Mouse (Mus musculus): ENCODE data around the gene Lrriq4. TPM values are rescaled to one million over a fixed set of nuclear protein-coding genes. Genes with fewer than 3 reads are reported as not detected.

The Lrriq4 gene
- not detected in 2 replicates for polyA plus RNA-seq (2014; fragmentation: Nextera tagmentation; extraction: Ambion mirVana)

DNA sequence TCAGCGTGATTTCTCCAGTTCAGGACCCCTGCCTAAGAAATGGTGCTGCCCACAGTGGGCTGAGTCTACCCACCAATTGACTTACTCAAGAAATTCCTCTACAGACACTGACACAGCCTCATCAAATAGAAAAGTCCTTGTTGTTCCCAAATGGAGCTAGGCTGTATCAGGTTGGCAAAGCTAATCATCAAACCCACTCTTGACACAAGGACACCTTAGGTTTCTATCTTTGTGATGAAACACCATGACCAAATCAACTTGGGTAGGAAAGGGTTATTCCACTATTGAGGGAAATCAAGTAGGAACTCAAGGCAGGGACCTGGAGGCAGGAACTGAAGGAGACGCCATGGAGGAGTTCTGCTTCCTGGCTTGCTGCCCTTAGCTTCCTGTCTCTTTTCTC is at the start of gene Lrriq4:
TSS of gene Lrriq4 (plus strand) at position 301 of the 400 bp plus-strand sequence.
- Histone ChIP-seq H3K36me3 (ENCODE audit: control insufficient read depth, insufficient read depth, low read length) (no peaks in the 10 kb centered on the region), H3K27me3 (ENCODE audit: control insufficient read depth, insufficient read depth, low read length) (peaks cover 6% of the 10 kb centered on the region), H3K4me3 (ENCODE audit: low read depth, low read length) (no peak within 1 kb of the TSS), H3K4me1 (ENCODE audit: control insufficient read depth, insufficient read depth, low read length) (peaks cover 5% of the 10 kb centered on the region), H3K4me2 (no peak within 1 kb of the TSS), H3K9me3 (ENCODE audit: control insufficient read depth, low read length) (no peaks in the 10 kb centered on the region), H3K9ac (ENCODE audit: low read length) (no peak within 1 kb of the TSS), H3K27ac (ENCODE audit: low read depth, low read length) (no peak within 1 kb of the TSS)
- DNase-seq (ENCODE audit: low spot score, missing footprints) (no peak), ATAC-seq (ENCODE audit: low FRiP score) (no peak)
- 69% methylated on average over 2 of the region's 2 CpGs for WGBS

DNA sequence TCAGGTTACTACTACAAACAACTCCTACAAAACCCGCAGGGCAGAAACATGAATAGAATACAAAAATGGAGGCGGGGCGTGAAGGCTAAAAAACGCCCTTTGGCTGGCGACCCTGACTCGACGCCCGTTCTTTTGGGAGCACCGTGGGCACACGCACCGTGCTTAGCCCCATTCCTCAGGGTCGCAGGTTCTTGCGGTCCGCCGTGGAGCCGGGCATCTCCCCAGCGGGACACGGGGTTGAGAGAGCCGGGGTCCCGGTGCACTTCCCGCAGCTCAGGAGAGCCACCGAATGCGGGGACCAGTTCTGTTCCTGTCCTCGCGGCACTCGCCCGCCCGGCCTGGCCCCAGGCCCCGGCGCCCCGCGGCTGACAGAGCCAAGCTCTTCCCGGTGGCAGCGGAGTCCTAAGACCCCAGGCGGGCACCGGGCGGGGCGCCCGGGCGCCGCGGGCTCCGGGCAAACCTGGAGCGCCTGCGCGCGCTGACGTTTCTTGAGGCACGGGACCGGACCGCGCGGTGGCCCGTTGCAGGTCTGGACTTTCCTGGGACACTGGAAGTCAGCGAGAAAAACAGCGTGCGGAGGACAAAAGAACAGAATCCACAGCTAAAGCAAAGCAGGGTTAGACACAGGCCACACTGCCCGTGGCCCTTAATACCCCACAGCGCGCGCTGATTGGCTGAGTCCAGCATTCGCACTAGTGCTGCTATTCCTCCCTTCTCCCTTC is 49.0 kb upstream of the Lrriq4 start:
- 0 out of 2 replicates have a peak overlapping the region, but pooled peaks have one; percentile 35 for H3K27ac ChIP-seq (ENCODE audit: low read depth, low read length)
- under 1% methylated on average over 62 of the region's 62 CpGs for WGBS
- peak; percentile 96 for DNase-seq (ENCODE audit: low spot score, missing footprints)

DNA sequence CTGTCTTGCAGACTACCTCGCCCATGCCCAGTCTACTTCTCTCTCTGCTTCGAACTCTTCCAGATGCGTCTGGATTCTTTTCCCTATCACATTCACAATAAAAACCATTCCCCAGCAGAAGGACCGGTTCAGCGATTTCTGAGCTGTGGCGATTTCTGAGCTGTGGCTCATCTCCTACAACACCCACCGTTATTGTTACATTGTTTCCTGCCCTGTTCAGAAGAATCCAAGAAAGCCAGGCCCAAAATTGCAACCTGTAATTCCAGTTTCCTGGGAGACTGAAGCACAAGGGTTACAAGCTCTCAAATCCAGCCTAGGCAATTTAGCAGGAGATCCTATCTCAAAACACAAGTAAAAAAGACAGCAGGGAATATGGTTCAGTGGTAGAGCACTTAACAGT is 47.0 kb upstream of the Lrriq4 start:
- H3K4me2 ChIP-seq: no peak overlapping the region
- ATAC-seq (ENCODE audit: low FRiP score) (no peak), DNase-seq (ENCODE audit: low spot score, missing footprints) (no peak)
- H3K36me3 ChIP-seq (ENCODE audit: control insufficient read depth, insufficient read depth, low read length): no peaks in the 10 kb centered on the region
- H3K27ac ChIP-seq (ENCODE audit: low read depth, low read length): no peak overlapping the region
- H3K27me3 ChIP-seq (ENCODE audit: control insufficient read depth, insufficient read depth, low read length): no peaks in the 10 kb centered on the region
- no peak overlapping the region for H3K9ac ChIP-seq (ENCODE audit: low read length)
- no peak overlapping the region for H3K4me3 ChIP-seq (ENCODE audit: low read depth, low read length)
- WGBS: 78% methylated on average over 7 of the region's 7 CpGs
- H3K9me3 ChIP-seq (ENCODE audit: control insufficient read depth, low read length): no peaks in the 10 kb centered on the region
- H3K4me1 ChIP-seq (ENCODE audit: control insufficient read depth, insufficient read depth, low read length): no peaks in the 10 kb centered on the region; the same call in 1 of the 2 replicates

More for the DNA sequence above, 49.0 kb upstream of the Lrriq4 start:
- Histone ChIP-seq H3K27me3 (ENCODE audit: control insufficient read depth, insufficient read depth, low read length) (no peaks in the 10 kb centered on the region), H3K4me3 (ENCODE audit: low read depth, low read length) (peak overlapping the region; percentile 67), H3K36me3 (ENCODE audit: control insufficient read depth, insufficient read depth, low read length) (no peaks in the 10 kb centered on the region), H3K9me3 (ENCODE audit: control insufficient read depth, low read length) (no peaks in the 10 kb centered on the region), H3K4me1 (ENCODE audit: control insufficient read depth, insufficient read depth, low read length) (no peaks in the 10 kb centered on the region; the same call in 1 of the 2 replicates), H3K9ac (ENCODE audit: low read length) (peak overlapping the region; percentile 80), H3K4me2 (peak overlapping the region; percentile 70)
- ATAC-seq (ENCODE audit: low FRiP score): peak; percentile 82

DNA sequence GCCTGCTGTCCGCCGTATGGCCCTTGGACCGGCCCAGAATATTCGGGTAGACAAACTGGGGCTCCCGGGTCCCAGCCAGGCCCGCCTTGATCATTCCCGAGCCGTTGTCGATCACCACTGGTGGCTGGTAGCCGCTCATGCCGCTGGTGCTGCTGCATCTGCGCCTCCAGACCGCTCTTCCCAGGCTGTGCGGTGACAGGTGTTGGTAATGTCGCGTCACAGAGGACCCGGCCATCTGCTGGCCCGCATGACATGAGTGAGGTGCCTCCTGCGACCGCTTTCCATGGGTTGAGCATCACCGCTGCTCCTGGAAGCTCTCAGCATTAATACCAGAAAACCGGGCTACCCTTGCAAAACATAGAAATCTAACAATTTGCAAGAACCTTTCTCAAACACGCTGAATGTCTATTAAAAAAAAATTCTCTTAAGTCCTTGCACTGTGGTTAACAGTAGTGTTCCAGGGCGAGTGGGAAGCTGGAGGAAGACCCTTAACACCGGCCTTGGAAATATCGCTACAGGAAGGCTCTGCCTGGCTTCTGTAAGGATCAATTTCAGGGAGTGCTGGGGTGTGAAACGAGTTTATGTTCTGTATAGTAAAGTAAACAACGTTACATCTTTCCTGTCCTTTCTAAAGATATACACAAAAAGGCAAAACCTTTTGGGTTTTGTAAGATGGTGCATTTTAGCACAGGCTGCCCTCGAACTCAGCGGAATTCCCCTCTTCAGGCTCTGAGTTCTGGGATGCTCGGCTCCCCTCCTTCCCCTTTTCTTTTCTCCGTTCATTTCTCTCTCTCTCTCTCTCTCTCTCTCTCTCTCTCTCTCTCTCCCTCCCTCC is 44.4 kb upstream of the Lrriq4 start, which contains the start of gene Actrt3:
TSS of gene Actrt3 (minus strand) at position 229 of the 835 bp plus-strand sequence.
- H3K27ac ChIP-seq (ENCODE audit: low read depth, low read length): no peak within 1 kb of the TSS
- 2% methylated on average over 32 of the region's 32 CpGs for WGBS

DNA sequence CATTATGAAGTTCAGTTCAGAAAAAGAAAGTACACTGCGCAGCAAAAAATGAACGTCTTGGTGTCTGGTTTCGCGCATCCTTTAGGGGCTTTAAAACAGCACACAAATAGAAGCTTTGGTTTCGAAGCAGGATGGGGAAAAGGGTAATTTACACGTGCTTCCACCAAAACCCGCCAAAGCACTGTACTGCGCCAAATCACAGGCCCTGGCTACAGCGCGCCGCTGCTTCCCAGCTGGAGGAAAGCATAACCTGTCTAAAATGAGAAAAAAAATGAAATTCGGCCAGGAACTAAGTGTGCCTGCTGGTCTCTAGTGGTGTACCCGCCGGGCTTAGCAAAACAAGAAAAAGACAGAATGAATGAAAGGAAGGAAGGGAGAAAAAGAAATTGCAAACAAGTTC is 43.6 kb upstream of the Lrriq4 start:
- no peak for DNase-seq (ENCODE audit: low spot score, missing footprints)
- WGBS: under 1% methylated on average over 14 of the region's 14 CpGs
- H3K27ac ChIP-seq (ENCODE audit: low read depth, low read length): no peak overlapping the region

More for the DNA sequence above, 44.4 kb upstream of the Lrriq4 start, which contains the start of gene Actrt3:
- ATAC-seq (ENCODE audit: low FRiP score) (no peak), DNase-seq (ENCODE audit: low spot score, missing footprints) (peak; percentile 93)
- no peaks in the 10 kb centered on the region for H3K9me3 ChIP-seq (ENCODE audit: control insufficient read depth, low read length)
- H3K4me2 ChIP-seq: peak within 1 kb of the TSS; percentile 80
- H3K4me3 ChIP-seq (ENCODE audit: low read depth, low read length): peak within 1 kb of the TSS; percentile 56
- no peaks in the 10 kb centered on the region for H3K27me3 ChIP-seq (ENCODE audit: control insufficient read depth, insufficient read depth, low read length)
- H3K4me1 ChIP-seq (ENCODE audit: control insufficient read depth, insufficient read depth, low read length): peaks cover 8% of the 10 kb centered on the region
- H3K36me3 ChIP-seq (ENCODE audit: control insufficient read depth, insufficient read depth, low read length): no peaks in the 10 kb centered on the region
- H3K9ac ChIP-seq (ENCODE audit: low read length): peak within 1 kb of the TSS; percentile 57

DNA sequence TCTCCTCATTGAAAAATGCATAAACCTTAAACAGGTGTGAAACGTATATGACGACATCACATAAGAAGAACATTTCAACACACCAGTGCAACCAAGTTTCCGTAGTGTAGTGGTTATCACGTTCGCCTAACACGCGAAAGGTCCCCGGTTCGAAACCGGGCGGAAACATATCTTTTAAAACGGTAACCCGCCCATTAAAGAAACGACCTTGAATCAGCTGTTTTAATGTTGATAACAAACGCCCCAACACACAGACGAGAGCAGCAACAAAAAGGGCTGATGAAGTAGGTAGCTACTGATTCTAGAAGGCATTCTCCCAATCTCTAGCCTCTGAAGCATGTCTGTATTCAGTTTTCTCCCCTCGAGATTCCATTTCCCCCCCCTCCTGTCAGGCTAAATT is 43.1 kb upstream of the Lrriq4 start:
- Histone ChIP-seq H3K4me3 (ENCODE audit: low read depth, low read length) (peak overlapping the region; percentile 56), H3K27me3 (ENCODE audit: control insufficient read depth, insufficient read depth, low read length) (no peaks in the 10 kb centered on the region), H3K27ac (ENCODE audit: low read depth, low read length) (no peak overlapping the region), H3K9ac (ENCODE audit: low read length) (no peak overlapping the region), H3K9me3 (ENCODE audit: control insufficient read depth, low read length) (no peaks in the 10 kb centered on the region), H3K36me3 (ENCODE audit: control insufficient read depth, insufficient read depth, low read length) (no peaks in the 10 kb centered on the region), H3K4me1 (ENCODE audit: control insufficient read depth, insufficient read depth, low read length) (peaks cover 8% of the 10 kb centered on the region), H3K4me2 (peak overlapping the region; percentile 80)
- ATAC-seq (ENCODE audit: low FRiP score): peak; percentile 17
- peak; percentile 99 for DNase-seq (ENCODE audit: low spot score, missing footprints)
- under 1% methylated on average over 17 of the region's 17 CpGs for WGBS

More for the DNA sequence above, 43.6 kb upstream of the Lrriq4 start:
- H3K4me2 ChIP-seq: peak overlapping the region; percentile 80
- H3K9ac ChIP-seq (ENCODE audit: low read length): peak overlapping the region; percentile 57
- peak overlapping the region; percentile 56 for H3K4me3 ChIP-seq (ENCODE audit: low read depth, low read length)
- H3K27me3 ChIP-seq (ENCODE audit: control insufficient read depth, insufficient read depth, low read length): no peaks in the 10 kb centered on the region
- peak; percentile 10; the same call in 1 of the 2 replicates for ATAC-seq (ENCODE audit: low FRiP score)
- no peaks in the 10 kb centered on the region for H3K9me3 ChIP-seq (ENCODE audit: control insufficient read depth, low read length)
- peaks cover 8% of the 10 kb centered on the region for H3K4me1 ChIP-seq (ENCODE audit: control insufficient read depth, insufficient read depth, low read length)
- no peaks in the 10 kb centered on the region for H3K36me3 ChIP-seq (ENCODE audit: control insufficient read depth, insufficient read depth, low read length)

DNA sequence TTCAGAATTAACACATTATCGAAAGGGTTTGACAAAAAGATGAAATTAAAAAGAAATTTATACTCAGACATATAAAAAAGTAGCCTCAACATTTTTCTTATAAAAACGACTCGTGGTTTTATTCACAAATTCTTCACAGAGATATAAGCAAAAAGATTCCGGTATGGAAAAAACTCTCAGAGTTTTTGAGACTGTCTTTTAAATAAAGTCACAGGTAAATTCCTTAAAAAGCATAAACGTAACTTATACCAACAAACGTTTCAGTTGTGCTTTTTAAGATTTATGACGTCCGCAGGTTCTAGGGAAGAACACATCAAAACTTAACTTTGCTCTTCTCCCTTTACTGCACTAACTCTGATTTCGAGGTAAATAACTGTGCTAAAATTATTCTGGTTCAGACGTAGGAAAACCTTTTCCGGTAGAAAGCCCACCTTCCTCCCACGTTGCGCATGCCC is 42.7 kb upstream of the Lrriq4 start:
- H3K4me1 ChIP-seq (ENCODE audit: control insufficient read depth, insufficient read depth, low read length): peaks cover 8% of the 10 kb centered on the region
- ATAC-seq (ENCODE audit: low FRiP score): no peak
- 1% methylated on average over 13 of the region's 13 CpGs for WGBS
- H3K27ac ChIP-seq (ENCODE audit: low read depth, low read length): peak overlapping the region; percentile 94
- H3K9me3 ChIP-seq (ENCODE audit: control insufficient read depth, low read length): no peaks in the 10 kb centered on the region
- no peaks in the 10 kb centered on the region for H3K27me3 ChIP-seq (ENCODE audit: control insufficient read depth, insufficient read depth, low read length)
- H3K4me3 ChIP-seq (ENCODE audit: low read depth, low read length): peak overlapping the region; percentile 88
- H3K4me2 ChIP-seq: peak overlapping the region; percentile 80
- DNase-seq (ENCODE audit: low spot score, missing footprints): no peak
- H3K9ac ChIP-seq (ENCODE audit: low read length): 0 out of 2 replicates have a peak overlapping the region, but pooled peaks have one; percentile 1
- no peaks in the 10 kb centered on the region for H3K36me3 ChIP-seq (ENCODE audit: control insufficient read depth, insufficient read depth, low read length)

DNA sequence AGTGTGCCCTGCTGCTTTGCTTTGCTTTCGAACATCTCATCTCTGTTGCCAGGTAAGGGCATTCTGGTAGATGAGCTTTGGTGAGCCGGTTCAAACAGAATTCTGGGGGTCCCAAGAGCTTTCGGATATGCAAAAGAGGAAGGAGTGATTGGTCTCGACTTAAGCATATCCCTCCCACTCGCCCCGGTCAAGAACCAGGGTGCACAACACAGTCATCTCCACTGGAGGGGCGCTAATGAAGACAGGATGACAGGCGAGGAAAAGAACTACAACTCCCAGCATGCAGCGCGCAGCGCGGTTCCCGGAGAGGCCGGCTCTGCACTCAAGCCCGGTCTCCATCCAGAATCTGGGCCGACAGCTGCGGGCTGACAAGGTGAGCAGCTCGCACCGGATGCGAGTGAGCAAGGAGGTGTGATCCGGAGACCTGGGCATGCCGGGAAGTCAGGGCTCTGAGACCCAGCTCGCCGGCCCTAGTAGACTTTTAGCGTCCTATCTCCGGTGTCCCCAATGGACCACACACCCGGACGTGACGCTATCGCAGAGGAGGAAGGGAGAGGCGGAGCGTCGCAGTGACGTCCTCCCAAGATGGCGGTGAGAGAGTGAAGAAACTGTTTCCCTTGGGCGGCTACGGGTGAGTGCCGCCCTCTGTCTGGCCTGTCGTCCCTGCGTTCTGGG is 42.1 kb upstream of the Lrriq4 start, which contains the start of gene Mynn:
TSS of gene Mynn (plus strand) at position 1 of the 675 bp plus-strand sequence.
- Histone ChIP-seq H3K4me2 (peak within 1 kb of the TSS; percentile 80), H3K9ac (ENCODE audit: low read length) (peak within 1 kb of the TSS; percentile 86), H3K27me3 (ENCODE audit: control insufficient read depth, insufficient read depth, low read length) (no peaks in the 10 kb centered on the region), H3K27ac (ENCODE audit: low read depth, low read length) (peak within 1 kb of the TSS; percentile 94), H3K9me3 (ENCODE audit: control insufficient read depth, low read length) (no peaks in the 10 kb centered on the region), H3K36me3 (ENCODE audit: control insufficient read depth, insufficient read depth, low read length) (no peaks in the 10 kb centered on the region; the same call in 1 of the 2 replicates), H3K4me3 (ENCODE audit: low read depth, low read length) (peak within 1 kb of the TSS; percentile 88), H3K4me1 (ENCODE audit: control insufficient read depth, insufficient read depth, low read length) (peaks cover 8% of the 10 kb centered on the region)
- ATAC-seq (ENCODE audit: low FRiP score): peak; percentile 95
- WGBS: under 1% methylated on average over 40 of the region's 40 CpGs
- peak; percentile 100 for DNase-seq (ENCODE audit: low spot score, missing footprints)

All from midbrain, embryonic 11.5 days (tissue).